Mouse (Mus musculus): ENCODE measurements around the gene Rims4.

- TF ChIP-seq POLR2A (IDR thresholded peaks at IDR 0.05; ENCODE audit: insufficient read depth, low read depth, low read length), result no peak
- no peak for TF ChIP-seq CTCF (IDR thresholded peaks at IDR 0.05)
Observed at GRCm38 (mm10) chr2:163925044-163925443, 6.6 kb upstream of the Rims4 start.
